Mouse (Mus musculus) limb, embryonic 14.5 days (tissue): Measurements from ENCODE around the gene Trim11. TPM values are rescaled to one million over a fixed set of nuclear protein-coding genes. Genes with fewer than 3 reads are reported as not detected.
A peak's percentile ranks its signal among the peaks of the same experiment; 100 is the strongest.

Source experiments
- ATAC-seq: fragments of 200-750 bp; cut with Nextera tagmentation; 2 replicates; pipeline ENCODE4 v1.8.0; 2017; ENCODE audit warnings: low read depth, moderate number of reproducible peaks, moderate TSS enrichment; ENCODE audit not compliant: low FRiP score
- DNase-seq: peaks from one replicate; pipeline ENCODE4 v3.0.0-alpha.2; 2015; ENCODE audit warnings: low spot score
- H3K27ac ChIP-seq: fragments of 300-500 bp; sonication (generic); replicated peaks from 2 replicates; pipeline ENCODE4 v1.5.1; 2014; ENCODE audit warnings: low read depth, mild to moderate bottlenecking, low read length, moderate library complexity, mixed read lengths
- H3K27me3 ChIP-seq: fragments of 300-500 bp; sonication (generic); 2 replicates; pipeline ENCODE4 v1.6.1; 2014; ENCODE audit warnings: low read length, mixed read lengths; ENCODE audit not compliant: control insufficient read depth, insufficient read depth
- H3K36me3 ChIP-seq: fragments of 300-500 bp; sonication (generic); 2 replicates; pipeline ENCODE4 v1.6.1; 2014; ENCODE audit warnings: mild to moderate bottlenecking, low read length, moderate library complexity, mixed read lengths; ENCODE audit not compliant: control insufficient read depth, insufficient read depth
- H3K4me1 ChIP-seq: fragments of 300-500 bp; sonication (generic); 2 replicates; pipeline ENCODE4 v1.6.1; 2014; ENCODE audit warnings: antibody characterized with exemption, low read length, mixed read lengths; ENCODE audit not compliant: control insufficient read depth, insufficient read depth
- H3K4me2 ChIP-seq: fragments of 300-500 bp; sonication (generic); replicated peaks from 2 replicates; pipeline ENCODE4 v1.6.1; 2014; ENCODE audit warnings: low read depth, mild to moderate bottlenecking, low read length, moderate library complexity; ENCODE audit not compliant: severe bottlenecking
- H3K4me3 ChIP-seq: fragments of 300-500 bp; sonication (generic); replicated peaks from 2 replicates; pipeline ENCODE4 v1.5.1; 2014; ENCODE audit warnings: low read length
- H3K9ac ChIP-seq: fragments of 300-500 bp; sonication (generic); 2 replicates; pipeline ENCODE4 v1.6.1; 2014; ENCODE audit warnings: mild to moderate bottlenecking, low read depth, low read length, moderate library complexity; ENCODE audit not compliant: severe bottlenecking
- H3K9me3 ChIP-seq: fragments of 300-500 bp; sonication (generic); 2 replicates; pipeline ENCODE4 v1.6.1; 2016; ENCODE audit warnings: low read length; ENCODE audit not compliant: control insufficient read depth
- POLR2A ChIP-seq: fragments of 200-500 bp; IDR thresholded peaks from 2 replicates; pipeline ENCODE4 v1.8.0; 2012; ENCODE audit warnings: inconsistent platforms, mild to moderate bottlenecking, moderate library complexity, borderline replicate concordance; ENCODE audit not compliant: insufficient read depth, insufficient read length; ENCODE audit errors: extremely low read depth
- WGBS: fragments of 180-500 bp; shearing (Covaris S2); extraction: QIAGEN DNeasy Blood & Tissue Kit; methylation state at CpG from one replicate; pipeline ENCODE4 v1.1.7; 2014; 5-methylcytosine and 5-hydroxymethylcytosine counted together
- polyA plus RNA-seq, 2 experiments: library from polyadenylated mRNA; depleted of rRNA in 1 of 2; stranded (reverse) in 1 of 2; unstranded in 1 of 2; fragments of >200 nt; fragmentation: Nextera tagmentation in 1 of 2; extraction: Ambion mirVana in 1 of 2; gene quantifications; 2 replicates each; pipeline versions ENCODE4 v1.2.1 to v1.2.3; 2012 to 2014

Trim11 gene
- polyA plus RNA-seq, 2 experiments: 21.4 to 29.7 TPM

- 16% methylated on average over 23 of the region's 23 CpGs for WGBS
- peak; percentile 39 for DNase-seq
Observed at GRCm38 (mm10) chr11:58947798-58948528, 29.9 kb upstream of the Trim11 start.

GRCm38 (mm10) chr11:58948542-58949479, 29.1 kb upstream of the Trim11 start, which contains the start of gene Hist3h2ba:
TSS of gene Hist3h2ba (plus strand) at chr11:58948920.
- Histone ChIP-seq H3K27me3 (peaks cover 7% of the 10 kb centered on the region; the same call in 1 of the 2 replicates), H3K27ac (peak within 1 kb of the TSS; percentile 81), H3K9ac (peak within 1 kb of the TSS; percentile 55), H3K4me3 (peak within 1 kb of the TSS; percentile 44), H3K36me3 (no peaks in the 10 kb centered on the region), H3K4me2 (peak within 1 kb of the TSS; percentile 68), H3K4me1 (0 out of 2 replicates have a peak, but pooled peaks cover 7% of the 10 kb centered on the region), H3K9me3 (no peaks in the 10 kb centered on the region)
- peak; percentile 91 for DNase-seq
- TF ChIP-seq POLR2A: peak; percentile 96; the same call in 1 of the 2 replicates
- peak; percentile 90 for ATAC-seq
- WGBS: under 1% methylated on average over 43 of the region's 48 CpGs

More at GRCm38 (mm10) chr11:58947798-58948528, 29.9 kb upstream of the Trim11 start:
- Histone ChIP-seq H3K4me2 (peak overlapping the region; percentile 68), H3K4me3 (peak overlapping the region; percentile 44), H3K27me3 (peaks cover 7% of the 10 kb centered on the region; the same call in 1 of the 2 replicates), H3K9me3 (no peaks in the 10 kb centered on the region), H3K9ac (peak overlapping the region; percentile 43), H3K36me3 (no peaks in the 10 kb centered on the region), H3K27ac (peak overlapping the region; percentile 81), H3K4me1 (0 out of 2 replicates have a peak, but pooled peaks cover 7% of the 10 kb centered on the region)
- ATAC-seq: peak; percentile 48; the same call in 1 of the 2 replicates
- no peak for TF ChIP-seq POLR2A

GRCm38 (mm10) chr11:58949480-58950431, 28.1 kb upstream of the Trim11 start:
- H3K27me3 ChIP-seq: peaks cover 7% of the 10 kb centered on the region; the same call in 1 of the 2 replicates
- 8% methylated on average over 20 of the region's 20 CpGs for WGBS
- H3K4me1 ChIP-seq: 0 out of 2 replicates have a peak, but pooled peaks cover 7% of the 10 kb centered on the region
- H3K4me2 ChIP-seq: peak overlapping the region; percentile 68
- no peak for ATAC-seq
- peak overlapping the region; percentile 55 for H3K9ac ChIP-seq
- H3K27ac ChIP-seq: peak overlapping the region; percentile 74
- peak overlapping the region; percentile 44 for H3K4me3 ChIP-seq
- no peaks in the 10 kb centered on the region for H3K36me3 ChIP-seq
- TF ChIP-seq POLR2A: no peak
- no peaks in the 10 kb centered on the region for H3K9me3 ChIP-seq
- peak; percentile 78 for DNase-seq

GRCm38 (mm10) chr11:58951210-58951609, 26.7 kb upstream of the Trim11 start:
- DNase-seq (no peak), ATAC-seq (no peak)
- H3K27me3 ChIP-seq: peaks cover 7% of the 10 kb centered on the region; the same call in 1 of the 2 replicates
- no peak for TF ChIP-seq POLR2A
- no peak overlapping the region for H3K4me3 ChIP-seq
- H3K36me3 ChIP-seq: no peaks in the 10 kb centered on the region
- H3K4me2 ChIP-seq: no peak overlapping the region
- no peaks in the 10 kb centered on the region for H3K9me3 ChIP-seq
- H3K9ac ChIP-seq: no peak overlapping the region
- H3K27ac ChIP-seq: no peak overlapping the region
- 0 out of 2 replicates have a peak, but pooled peaks cover 9% of the 10 kb centered on the region for H3K4me1 ChIP-seq
- 73% methylated on average over 5 of the region's 5 CpGs for WGBS
